Mouse (Mus musculus) granulocyte monocyte progenitor cell, adult 5-6 weeks (primary cell): ENCODE data around the gene Mrnip. TPM values are rescaled to one million over a fixed set of nuclear protein-coding genes. Genes with fewer than 3 reads are reported as not detected.
A peak's percentile ranks its signal among the peaks of the same experiment; 100 is the strongest.

Experiments used
- ATAC-seq: replicated peaks from 2 replicates; pipeline ENCODE4 v1.8.0; 2016; ENCODE audit warnings: mild to moderate bottlenecking, moderate TSS enrichment, inconsistent platforms; ENCODE audit not compliant: poor library complexity, severe bottlenecking
- total RNA-seq, 2 experiments: library from RNA; stranded (forward) in 1 of 2; stranded (reverse) in 1 of 2; fragments of 200-712, 200-1000 nt in 1 of 2; fragments of >200 nt in 1 of 2; fragmentation: Nextera tagmentation in 1 of 2; gene quantifications; 2 replicates each; pipeline ENCODE4 v1.2.3; 2014 to 2017

The Mrnip gene
- total RNA-seq, 2 experiments from 2014 or later = 18.4 to 22.0 TPM

DNA sequence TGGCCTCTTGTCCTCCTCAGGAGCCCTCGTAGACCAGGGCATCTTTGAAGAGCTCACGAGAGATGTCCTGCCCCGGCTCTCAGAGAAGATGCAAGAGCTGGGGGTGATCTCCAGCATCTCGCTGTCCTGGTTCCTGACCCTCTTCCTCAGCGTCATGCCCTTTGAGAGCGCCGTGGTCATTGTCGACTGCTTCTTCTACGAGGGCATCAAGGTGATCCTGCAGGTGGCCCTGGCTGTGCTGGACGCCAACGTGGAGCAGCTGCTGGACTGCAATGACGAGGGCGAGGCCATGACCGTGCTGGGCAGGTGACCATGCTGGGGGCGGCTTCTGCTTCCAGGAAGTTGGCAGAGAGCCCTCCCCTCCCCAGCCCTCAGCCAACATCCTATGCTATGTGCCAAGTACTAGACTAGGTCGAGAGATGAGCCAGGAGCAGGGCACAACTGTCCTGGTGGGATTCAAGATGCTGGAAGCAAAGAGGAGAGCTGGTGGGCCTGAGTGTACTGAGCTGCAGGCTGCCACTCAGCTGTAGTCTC is 17.5 kb upstream of the Mrnip start:
- ATAC-seq = no peak

DNA sequence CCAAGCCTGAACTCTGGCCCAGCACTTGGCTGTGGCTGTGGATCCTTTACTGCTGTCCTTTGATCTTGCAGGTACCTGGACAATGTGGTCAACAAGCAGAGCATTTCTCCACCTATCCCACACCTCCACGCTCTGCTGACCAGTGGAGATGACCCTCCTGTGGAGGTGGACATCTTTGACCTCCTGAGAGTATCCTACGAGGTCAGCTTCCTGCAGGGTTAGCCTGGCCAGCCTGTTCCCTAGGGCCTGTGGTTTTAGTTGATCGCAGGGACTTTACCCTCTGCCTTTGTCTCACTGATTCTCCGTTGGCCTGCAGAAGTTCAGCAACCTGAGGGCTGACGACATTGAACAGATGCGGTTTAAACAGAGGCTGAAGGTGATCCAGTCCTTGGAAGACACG is 15.9 kb upstream of the Mrnip start:
- no peak for ATAC-seq

DNA sequence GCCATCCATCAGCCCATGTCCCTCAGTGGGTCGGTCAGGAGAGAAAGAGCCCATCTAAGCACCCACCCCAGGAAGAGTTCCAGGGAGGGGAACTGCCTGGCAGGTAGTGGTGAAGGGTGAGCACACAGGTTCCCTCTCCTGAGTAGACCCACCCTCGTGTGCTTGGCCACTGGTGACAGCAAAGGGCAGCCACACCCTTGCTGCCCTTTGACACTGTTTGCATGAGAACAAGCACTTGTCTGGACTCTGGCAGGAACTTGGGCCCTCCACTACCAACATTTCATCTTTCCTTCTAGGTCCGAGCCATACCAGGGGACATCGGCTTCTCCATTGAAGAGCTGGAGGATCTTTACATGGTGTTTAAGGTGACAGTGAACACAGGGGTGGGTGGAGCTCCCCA is 14.9 kb upstream of the Mrnip start:
- no peak for ATAC-seq

DNA sequence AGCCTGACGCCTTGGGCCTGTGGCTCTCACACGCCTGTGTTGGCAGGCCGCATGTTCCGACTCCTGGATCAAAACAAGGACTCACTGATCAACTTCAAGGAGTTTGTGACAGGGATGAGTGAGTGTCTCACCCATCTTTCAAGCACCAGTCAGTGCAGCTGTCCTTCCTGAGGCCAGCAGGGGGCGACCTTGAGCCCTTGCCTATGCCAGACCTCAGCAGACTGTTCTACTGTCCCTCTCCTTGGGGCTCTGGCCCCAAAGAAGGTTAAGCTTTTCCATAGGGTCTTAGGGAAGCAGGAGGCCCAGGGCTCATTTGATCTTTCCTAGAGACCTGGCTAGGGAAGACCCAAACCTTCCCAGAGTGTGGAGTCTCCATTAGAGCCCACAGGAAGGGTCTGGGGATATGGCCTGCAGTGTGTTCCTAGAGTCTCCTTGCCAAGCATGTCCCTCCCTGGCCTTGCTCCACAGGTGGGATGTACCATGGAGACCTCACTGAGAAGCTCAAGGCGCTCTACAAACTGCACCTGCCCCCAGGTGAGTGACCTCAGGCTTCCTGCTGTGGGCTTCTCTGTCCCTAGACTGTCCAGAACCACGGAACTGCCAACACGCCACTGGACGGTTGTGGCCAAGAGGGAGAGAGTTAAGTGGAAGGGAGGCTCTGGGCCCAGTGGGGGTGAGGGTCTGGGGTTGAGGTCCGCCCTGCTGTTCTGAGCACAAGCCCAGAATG is 12.5 kb upstream of the Mrnip start:
- peak; percentile 76 for ATAC-seq

DNA sequence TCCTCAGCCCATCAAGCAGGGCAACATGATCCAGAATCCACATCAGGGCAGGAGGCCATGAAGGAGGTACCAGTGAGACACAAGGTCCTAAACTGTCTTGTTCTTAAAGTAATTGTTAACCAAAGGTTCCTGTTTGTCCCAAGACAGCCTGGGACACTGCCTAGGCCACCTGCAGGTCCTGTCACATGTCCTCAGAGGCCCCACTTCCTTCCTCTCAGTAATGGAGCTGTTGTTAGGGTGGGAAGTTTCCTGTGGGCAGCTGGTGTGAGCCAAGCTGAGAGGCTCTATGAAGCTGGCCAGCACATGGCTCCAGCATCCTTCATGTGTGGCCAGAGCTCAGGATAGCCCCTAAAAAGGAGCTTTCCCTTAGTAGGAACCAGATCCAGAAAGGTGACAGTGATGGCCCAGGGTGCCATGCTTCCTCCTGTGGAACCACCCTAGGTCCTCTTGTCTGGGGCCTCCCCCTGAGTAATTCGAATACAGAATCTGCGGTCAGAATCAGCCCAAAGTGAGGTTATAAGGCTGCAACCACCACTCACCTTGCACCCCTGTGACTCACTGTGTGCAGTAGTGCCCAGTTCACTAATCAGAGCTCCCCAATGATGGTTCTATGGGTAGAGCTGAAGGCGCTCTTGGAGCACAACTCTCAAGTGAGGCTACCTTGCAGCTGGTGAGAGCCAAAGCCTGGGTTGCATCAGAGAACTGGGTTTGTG is 11.8 kb upstream of the Mrnip start:
- ATAC-seq = peak; percentile 71

DNA sequence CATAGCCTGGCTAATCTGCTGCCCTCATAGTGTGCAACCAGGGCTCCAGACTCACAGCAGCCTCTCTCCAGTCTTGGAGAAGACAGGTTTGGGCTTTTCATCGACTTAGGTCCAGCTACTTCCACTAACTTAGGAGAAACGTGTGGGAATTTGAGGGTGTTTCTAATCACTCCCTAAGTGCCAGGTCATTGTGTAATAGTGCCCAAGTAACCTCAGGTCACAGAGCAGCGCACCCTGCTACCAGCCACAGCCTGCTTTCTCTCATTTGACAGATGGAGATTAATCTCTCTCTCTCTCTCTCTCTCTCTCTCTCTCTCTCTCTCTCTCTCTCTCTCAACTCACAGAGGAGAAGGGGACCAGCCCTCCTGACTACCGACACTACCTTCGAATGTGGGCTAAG is 5.9 kb upstream of the Mrnip start:
- no peak for ATAC-seq

DNA sequence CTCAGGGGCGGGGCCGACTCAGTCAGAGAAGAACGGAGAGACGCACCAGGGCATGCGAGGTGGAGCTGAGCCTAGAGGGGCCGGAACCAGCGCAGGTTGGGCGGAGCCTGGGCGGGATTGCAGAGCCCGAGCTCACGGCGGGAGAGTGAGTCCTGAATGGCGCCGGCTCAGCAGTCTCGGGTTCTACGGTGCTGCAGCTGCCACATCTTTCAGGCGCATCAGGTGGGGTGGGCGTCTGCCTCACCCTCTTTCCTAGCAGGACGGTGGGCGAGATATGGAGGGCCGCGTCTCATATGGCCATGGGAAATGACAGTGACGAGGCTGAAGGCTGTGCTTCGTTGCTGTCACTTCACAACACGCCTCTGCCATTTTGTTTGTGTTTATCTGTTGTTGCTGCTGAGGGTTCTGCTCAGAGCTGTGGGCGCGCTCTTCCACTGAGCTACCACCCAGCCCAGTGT is 515 bp downstream of the Mrnip start:
- peak; percentile 100 for ATAC-seq

DNA sequence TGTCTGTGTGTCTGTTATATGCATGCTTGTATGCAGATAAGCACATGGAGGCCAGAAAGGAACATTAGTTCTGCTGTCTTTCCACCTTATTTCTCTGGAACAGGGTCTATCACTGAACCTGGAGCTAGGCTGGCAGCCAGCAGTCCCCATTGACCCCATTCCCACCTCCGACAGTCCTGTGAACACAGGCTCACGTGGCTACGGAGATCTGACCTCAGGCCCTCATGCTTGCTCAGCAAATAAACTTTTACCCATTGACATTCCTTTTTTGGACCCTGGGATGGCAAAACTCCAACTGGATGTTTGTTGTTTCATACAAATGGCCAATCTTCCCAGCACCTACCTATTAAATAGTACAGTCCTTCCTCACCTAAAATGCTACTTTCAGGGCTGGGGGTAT is 2.1 kb downstream of the Mrnip start:
- no peak for ATAC-seq

DNA sequence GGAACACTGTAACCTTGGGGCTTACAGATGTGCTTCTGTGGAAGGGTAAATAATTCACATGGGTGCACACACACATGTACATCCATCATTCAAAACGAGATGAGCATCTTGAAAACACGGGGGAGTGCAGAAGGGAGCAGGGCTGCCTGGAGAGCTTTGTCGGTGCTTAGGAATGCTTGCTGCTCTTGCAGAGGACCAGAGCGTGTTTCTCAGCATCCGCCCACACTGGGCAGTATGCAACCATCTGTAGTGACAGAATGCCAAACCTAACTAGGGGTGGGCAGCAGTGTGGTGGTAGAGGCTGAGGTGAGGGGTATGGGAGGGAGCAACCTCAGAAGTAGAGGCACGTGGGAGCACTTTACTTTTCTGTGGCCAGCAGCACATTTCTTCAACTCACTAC is 2.9 kb downstream of the Mrnip start:
- ATAC-seq = no peak

DNA sequence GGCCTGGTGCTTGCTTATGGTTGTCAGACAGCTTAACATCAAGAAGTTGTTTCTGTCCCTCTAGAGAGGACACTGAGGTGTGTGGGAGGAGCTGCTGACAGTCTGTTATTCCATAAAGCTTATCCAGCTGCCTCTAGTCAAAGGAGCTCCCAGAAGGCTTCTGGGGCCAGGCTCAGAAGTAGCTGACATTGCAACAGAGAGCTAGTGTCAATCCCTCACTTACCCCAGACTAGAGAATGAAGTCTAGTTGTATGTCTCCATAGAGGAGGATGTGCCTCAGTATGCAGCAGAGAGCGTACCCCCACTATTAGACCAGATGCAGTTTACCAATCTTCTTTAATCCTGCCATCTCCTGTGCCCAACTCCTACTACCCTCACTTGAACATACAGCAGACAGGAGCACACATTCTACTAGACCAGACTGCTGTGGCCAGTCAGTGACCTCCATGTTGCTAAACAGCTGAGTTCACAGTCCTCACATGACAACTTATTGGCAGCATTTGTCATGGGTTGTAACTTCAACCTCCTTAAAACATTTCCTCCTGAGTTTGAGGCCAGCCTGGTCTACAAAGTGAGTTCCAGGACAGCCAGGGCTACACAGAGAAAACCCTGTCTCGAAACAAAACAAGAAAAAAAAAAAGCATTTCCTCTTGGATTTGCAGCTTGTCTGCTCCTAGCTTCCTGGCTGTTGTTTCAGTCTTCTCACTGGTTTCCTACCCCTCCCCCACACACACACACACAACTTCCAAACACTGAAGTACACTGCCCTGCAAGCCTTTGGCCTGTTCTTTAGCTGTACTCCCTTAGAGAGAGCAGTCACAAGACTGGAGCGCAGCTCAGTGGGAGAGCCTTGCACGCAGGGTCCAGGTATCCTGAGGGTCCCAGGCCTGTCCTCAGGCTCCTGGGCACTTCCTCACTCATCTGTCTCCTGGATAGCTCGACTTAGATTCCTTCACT is 4.6 kb downstream of the Mrnip start:
- ATAC-seq = no peak

DNA sequence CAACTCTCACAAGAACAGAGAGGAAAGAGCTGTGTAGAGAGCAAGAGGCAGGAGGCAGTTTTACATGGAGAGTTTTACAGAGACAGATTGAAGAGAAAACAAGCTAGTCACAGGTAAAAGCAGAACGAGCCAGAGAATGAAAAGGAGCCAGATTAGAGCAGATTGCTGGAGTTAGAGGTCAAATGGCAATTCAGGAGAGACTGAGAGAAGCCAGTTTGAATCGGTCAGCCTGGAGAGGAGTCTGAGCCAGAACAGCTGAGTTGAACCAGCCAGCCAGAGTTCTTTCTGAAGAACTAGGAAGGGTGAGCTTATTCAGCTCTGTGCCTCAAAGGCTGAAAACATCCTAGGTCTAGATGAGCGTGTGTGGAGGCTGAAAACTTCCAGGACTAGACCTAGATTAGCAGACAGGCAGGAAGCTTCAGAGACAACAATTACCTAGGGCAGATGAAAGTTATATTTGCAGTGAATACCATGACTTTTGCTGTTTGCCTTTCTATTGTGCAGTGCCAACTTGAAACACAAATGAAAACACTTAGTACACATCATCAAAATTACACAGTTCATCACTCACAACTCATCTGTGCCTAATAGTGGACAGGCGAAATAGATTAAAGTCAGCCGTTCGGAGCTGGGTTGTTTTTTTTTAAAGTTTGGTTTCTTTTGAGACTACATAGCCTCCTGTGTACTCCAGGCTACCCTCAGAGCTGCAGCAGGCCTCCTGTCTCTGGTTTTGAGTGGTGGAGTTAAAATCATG is 6.4 kb downstream of the Mrnip start:
- ATAC-seq = no peak

DNA sequence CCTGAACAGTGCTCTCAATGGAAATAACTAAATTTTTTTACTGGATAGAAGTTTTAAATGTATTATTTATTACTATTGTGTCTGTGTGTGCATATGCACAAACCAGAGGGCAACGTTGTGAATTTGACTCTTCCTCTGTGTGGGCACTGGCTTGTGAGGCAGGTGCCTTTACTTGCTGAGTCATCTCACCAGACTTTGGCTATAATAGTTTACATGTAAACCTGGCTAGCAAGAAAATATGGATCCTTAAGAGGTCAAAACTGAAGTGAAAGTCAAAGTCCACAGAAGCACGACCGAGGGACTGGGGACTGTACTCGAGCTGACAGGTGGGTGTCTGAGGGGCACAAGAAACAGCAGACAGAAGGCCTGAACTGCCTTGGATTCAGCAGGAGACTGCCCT is 8.5 kb downstream of the Mrnip start:
- no peak for ATAC-seq

DNA sequence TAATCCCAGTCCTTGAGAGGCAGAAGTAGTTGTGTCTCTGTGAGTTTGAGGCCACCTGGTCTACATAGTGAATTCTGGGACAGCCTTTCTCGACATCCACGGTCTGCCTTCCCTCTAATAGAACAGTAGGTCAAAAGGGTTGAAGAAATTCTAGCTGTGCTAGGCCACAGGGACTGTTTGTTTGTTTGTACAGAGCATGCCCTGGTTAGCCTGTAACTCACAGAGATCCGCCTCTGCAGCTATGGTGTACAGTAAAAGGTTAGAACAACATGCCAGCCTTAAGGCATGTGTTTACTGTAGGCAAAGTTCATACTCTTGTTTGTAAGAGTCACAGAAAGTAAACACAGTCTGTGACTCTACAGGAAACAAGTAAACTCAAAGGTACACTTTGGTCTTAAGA is 10.5 kb downstream of the Mrnip start:
- ATAC-seq = no peak

DNA sequence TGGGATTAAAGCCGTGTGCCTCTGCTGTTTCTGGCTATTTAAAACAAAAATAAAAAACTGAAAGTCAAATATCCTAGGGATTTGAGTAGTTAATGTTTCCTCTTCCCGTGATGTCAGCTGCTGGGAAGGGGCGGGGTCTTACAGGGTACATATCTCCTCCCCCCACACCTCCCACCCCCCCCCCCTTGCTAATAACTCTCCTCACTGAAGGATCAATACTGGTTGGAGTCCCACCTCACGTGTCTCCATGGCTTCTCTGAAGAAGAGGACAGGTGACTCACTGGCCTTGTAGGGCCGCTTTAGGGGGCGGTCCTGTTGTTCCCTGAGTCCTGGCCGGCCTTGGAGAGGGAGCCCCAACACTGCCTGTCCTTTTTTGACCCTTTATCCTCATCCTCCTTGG is 14.4 kb downstream of the Mrnip start:
- ATAC-seq = no peak

DNA sequence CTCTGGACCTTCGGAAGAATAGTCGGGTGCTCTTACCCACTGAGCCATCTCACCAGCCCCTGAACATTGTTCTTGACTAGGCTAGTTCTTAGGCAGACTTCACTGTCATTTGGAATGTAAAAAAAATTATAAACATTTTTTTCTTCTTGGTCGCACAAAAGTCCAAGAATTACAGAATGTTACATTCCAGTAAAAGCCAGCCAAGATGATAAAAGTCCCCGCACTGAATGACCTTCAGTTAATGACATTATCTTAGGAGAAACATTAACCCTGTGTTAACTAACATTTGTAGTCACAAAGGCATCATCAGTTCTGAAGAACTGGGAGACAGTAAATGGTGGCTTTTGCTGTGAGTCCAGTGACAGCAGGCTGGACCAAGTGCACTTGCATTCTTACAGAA is 16.1 kb downstream of the Mrnip start:
- ATAC-seq = no peak

DNA sequence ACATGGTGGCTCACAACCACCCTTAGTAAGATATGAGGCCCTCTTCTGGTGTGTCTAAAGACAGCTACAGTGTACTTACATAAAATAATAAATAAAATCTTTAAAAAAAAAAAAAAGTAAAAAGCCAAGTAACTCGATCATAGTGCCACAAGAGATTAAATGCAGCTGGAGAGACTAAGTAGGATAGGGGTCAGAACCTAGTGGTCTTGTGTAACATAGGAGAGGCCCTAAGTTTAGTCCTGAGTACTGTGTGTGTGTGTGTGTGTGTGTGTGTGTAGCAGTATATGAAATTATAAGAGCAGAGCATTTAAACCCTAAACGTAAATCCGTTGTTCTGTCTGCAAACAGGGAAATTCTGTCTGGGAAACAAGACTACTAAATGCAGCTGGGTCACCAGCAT is 18.0 kb downstream of the Mrnip start:
- no peak for ATAC-seq

DNA sequence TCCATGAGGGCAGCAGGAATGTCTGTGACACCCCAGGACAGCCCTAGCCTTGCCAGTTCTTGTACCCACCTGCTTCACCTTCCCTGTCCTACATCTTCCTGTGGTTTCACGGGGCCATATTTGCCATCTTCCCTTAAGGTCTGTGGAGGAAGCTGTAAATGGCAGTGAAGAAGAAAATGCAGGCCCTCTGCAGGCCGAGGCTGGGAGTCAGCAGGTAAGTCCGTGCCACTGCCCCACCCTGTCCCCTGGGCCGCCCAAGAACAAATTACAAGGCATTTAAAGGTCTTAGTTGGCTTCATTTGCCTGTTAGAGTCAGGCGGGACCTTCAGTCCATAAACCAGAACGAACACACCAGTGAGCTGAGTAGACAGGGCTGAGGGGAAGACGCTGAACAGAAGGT is 19.8 kb downstream of the Mrnip start:
- no peak for ATAC-seq

DNA sequence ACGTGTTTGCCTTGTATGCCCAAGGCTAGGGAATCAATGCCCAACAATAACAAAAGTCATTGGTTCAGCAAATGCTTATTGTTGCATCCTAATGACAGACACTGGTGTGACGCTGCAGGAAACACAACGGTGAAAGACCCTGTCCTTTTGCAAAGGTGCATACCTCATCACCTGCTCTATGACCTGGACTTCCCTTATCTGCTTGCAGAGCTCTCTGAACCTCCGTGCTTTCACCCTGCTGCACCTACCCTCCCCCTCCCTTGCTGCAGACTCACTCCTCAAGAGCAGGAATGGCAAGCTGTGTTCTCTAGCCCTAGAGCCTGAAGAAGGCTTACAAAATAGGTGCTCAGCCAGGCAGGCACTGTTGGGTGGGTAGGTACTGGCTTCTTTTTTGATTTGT is 20.5 kb downstream of the Mrnip start:
- no peak for ATAC-seq

DNA sequence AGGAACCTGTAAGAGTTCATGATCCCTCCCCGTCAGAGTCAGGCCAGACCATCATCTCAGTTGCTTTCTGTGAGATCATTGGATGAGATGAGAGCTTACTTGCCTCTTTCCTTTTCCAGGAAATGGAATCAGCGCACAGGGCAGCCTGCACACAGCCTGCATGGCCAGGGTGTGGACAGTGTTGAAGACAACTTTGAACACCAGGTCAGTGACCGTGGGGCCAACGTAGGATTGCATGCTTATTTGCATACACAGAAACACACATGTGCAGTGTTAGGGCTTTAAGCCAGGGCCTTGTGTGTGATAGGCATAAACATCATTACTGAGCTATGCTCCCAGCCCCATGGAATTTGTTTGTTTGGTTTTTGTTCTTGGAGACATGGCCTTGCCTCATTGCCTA is 23.3 kb downstream of the Mrnip start:
- ATAC-seq = no peak

DNA sequence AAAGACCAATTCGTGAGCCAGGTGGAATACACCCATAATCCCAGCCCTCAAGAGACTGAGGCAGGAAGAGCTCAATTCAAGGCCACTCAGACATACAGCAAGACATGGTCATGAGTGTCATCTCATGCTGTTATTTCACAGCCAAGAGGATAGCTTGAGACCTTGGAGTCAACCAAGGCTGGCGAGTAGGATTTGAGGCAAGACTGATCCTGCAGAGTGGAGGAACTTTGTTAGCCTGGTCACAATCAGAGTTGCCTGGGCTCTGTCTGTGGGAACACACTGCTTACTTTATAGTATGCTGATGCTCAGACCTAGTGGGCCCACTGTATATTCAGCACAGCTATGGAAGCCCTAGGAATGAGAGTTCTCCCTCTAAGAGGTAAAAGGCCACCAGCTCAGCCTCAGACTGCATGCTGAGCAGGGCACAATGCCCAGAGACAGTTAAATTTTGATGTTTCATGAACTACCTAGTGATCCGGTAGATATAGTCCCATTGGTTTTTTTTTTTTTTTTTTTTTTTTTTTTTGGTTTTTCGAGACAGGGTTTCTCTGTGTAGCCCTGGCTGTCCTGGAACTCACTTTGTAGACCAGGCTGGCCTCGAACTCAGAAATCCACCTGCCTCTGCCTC is 24.1 kb downstream of the Mrnip start:
- no peak for ATAC-seq
